Mouse (Mus musculus) hindbrain, postnatal 0 days (tissue): ENCODE data around the gene Folh1. TPM values are rescaled to one million over a fixed set of nuclear protein-coding genes. Genes with fewer than 3 reads are reported as not detected.

Source experiments
- ATAC-seq: fragments of 200-750 bp; cut with Nextera tagmentation; 2 replicates; pipeline ENCODE4 v1.8.0; 2017; ENCODE audit warnings: mild to moderate bottlenecking, moderate TSS enrichment, moderate library complexity
- DNase-seq: peaks from one replicate; pipeline ENCODE4 v3.0.0-alpha.2; 2015; ENCODE audit warnings: low spot score
- H3K27ac ChIP-seq: fragments of 300-500 bp; sonication (generic); 2 replicates; pipeline ENCODE4 v1.5.1; 2014; ENCODE audit warnings: mild to moderate bottlenecking
- H3K27me3 ChIP-seq: fragments of 300-500 bp; sonication (generic); 2 replicates; pipeline ENCODE4 v1.6.1; 2014; ENCODE audit warnings: low read length, mixed read lengths; ENCODE audit not compliant: insufficient read depth
- H3K36me3 ChIP-seq: fragments of 300-500 bp; sonication (generic); 2 replicates; pipeline ENCODE4 v1.6.1; 2014; ENCODE audit warnings: low read length, mixed read lengths; ENCODE audit not compliant: insufficient read depth
- H3K4me1 ChIP-seq: fragments of 300-500 bp; sonication (generic); 2 replicates; pipeline ENCODE4 v1.6.1; 2014; ENCODE audit warnings: antibody characterized with exemption, low read length, mixed read lengths; ENCODE audit not compliant: insufficient read depth
- H3K4me2 ChIP-seq: fragments of 300-500 bp; sonication (generic); 2 replicates; pipeline ENCODE4 v1.6.1; 2014; ENCODE audit warnings: low read depth, mild to moderate bottlenecking, low read length, moderate library complexity, mixed read lengths
- H3K4me3 ChIP-seq: fragments of 300-500 bp; sonication (generic); 2 replicates; pipeline ENCODE4 v1.5.1; 2014; ENCODE audit warnings: low read length
- H3K9ac ChIP-seq: fragments of 300-500 bp; sonication (generic); replicated peaks from 2 replicates; pipeline ENCODE4 v1.6.1; 2014; ENCODE audit warnings: mild to moderate bottlenecking, low read length, moderate library complexity, mixed read lengths
- H3K9me3 ChIP-seq: fragments of 300-500 bp; sonication (generic); 2 replicates; pipeline ENCODE4 v1.6.1; 2016; ENCODE audit warnings: low read length, mixed read lengths
- CTCF ChIP-seq: IDR thresholded peaks from 2 replicates; pipeline ENCODE4 v1.5.1; 2016; ENCODE audit warnings: antibody characterized with exemption, control low read depth, low read depth
- WGBS: fragments of 180-500 bp; shearing (Covaris S2); extraction: QIAGEN DNeasy Blood & Tissue Kit; methylation state at CpG from one replicate; pipeline ENCODE4 v1.1.7; 2014; 5-methylcytosine and 5-hydroxymethylcytosine counted together
- polyA plus RNA-seq: library from polyadenylated mRNA; unstranded; fragments of >200 nt; fragmentation: Nextera tagmentation; extraction: Ambion mirVana; gene quantifications from 2 replicates; pipeline ENCODE4 v1.2.1, GENCODE M21; 2015
- total RNA-seq: library from RNA; depleted of rRNA; stranded (reverse); fragments of >200 nt; gene quantifications from 2 replicates; pipeline ENCODE4 v1.2.3, GENCODE M21; 2014; rRNA removed

Folh1 gene
- total and polyA plus RNA-seq, 2 experiments from 2014 or later = 4.7 to 4.8 TPM

- Histone ChIP-seq H3K36me3 (no peaks in the 10 kb centered on the region), H3K27me3 (no peaks in the 10 kb centered on the region), H3K27ac (no peak overlapping the region), H3K4me2 (no peak overlapping the region), H3K9ac (no peak overlapping the region), H3K4me1 (no peaks in the 10 kb centered on the region), H3K9me3 (no peaks in the 10 kb centered on the region), H3K4me3 (no peak overlapping the region)
- WGBS = 85% methylated on average over 1 of the region's 1 CpGs
- no peak for ATAC-seq
- DNase-seq = no peak
- TF ChIP-seq CTCF = no peak
Observed at GRCm38 (mm10) chr7:86760751-86761150, 15.0 kb downstream of the Folh1 start.

- DNase-seq = peak; percentile 50
- ATAC-seq = no peak
- Histone ChIP-seq H3K9me3 (no peaks in the 10 kb centered on the region), H3K27ac (no peak overlapping the region), H3K4me2 (no peak overlapping the region), H3K36me3 (no peaks in the 10 kb centered on the region), H3K4me1 (no peaks in the 10 kb centered on the region), H3K27me3 (no peaks in the 10 kb centered on the region), H3K4me3 (no peak overlapping the region), H3K9ac (no peak overlapping the region)
- peak; percentile 57 for TF ChIP-seq CTCF
Observed at GRCm38 (mm10) chr7:86725013-86725412, 50.7 kb downstream of the Folh1 start.

- Histone ChIP-seq H3K36me3 (no peaks in the 10 kb centered on the region), H3K4me3 (no peak within 1 kb of the TSS), H3K4me2 (no peak within 1 kb of the TSS), H3K4me1 (no peaks in the 10 kb centered on the region), H3K27ac (no peak within 1 kb of the TSS), H3K9me3 (no peaks in the 10 kb centered on the region), H3K27me3 (no peaks in the 10 kb centered on the region), H3K9ac (no peak within 1 kb of the TSS)
- DNase-seq = no peak
- no peak for ATAC-seq
- no peak for TF ChIP-seq CTCF
Observed at GRCm38 (mm10) chr7:86688030-86688429, 87.7 kb downstream of the Folh1 start, which contains the start of gene Olfr292. TSS of gene Olfr292 (plus strand) at chr7:86688330.

Other genes starting within 250 kb of the Folh1 start
- gene Olfr295, start 192.1 kb downstream of the Folh1 start, total RNA-seq = not detected in 2 replicates
- not detected in 2 replicates for gene Olfr295, start 192.1 kb downstream of the Folh1 start, polyA plus RNA-seq
- not detected in 2 replicates for gene Olfr294, start 159.3 kb downstream of the Folh1 start, total RNA-seq
- not detected in 2 replicates for gene Olfr294, start 159.3 kb downstream of the Folh1 start, polyA plus RNA-seq
- not detected in 2 replicates for gene Olfr293, start 126.9 kb downstream of the Folh1 start, total RNA-seq
- not detected in 2 replicates for gene Olfr293, start 126.9 kb downstream of the Folh1 start, polyA plus RNA-seq
- not detected in 2 replicates for gene Olfr292, start 87.6 kb downstream of the Folh1 start, total RNA-seq
- not detected in 2 replicates for gene Olfr292, start 87.6 kb downstream of the Folh1 start, polyA plus RNA-seq
- not detected in 2 replicates for gene Vmn2r77, start 19.1 kb upstream of the Folh1 start, total RNA-seq
- not detected in 2 replicates for gene Vmn2r77, start 19.1 kb upstream of the Folh1 start, polyA plus RNA-seq
- not detected in 2 replicates for gene Vmn2r78, start 139.2 kb upstream of the Folh1 start, total RNA-seq
- gene Vmn2r78, start 139.2 kb upstream of the Folh1 start, polyA plus RNA-seq = not detected in 2 replicates
- not detected in 2 replicates for gene Vmn2r79, start 220.2 kb upstream of the Folh1 start, total RNA-seq
- gene Vmn2r79, start 220.2 kb upstream of the Folh1 start, polyA plus RNA-seq = not detected in 2 replicates